Mouse (Mus musculus): ENCODE measurements at regions not wholly inside any gene's neighbourhood (a gene's known extent, or its start where the extent isn't known, plus 50 kb on each side); places are given as distances from the start of the nearest gene placed in this dataset.
A peak's percentile ranks its signal among the peaks of the same experiment; 100 is the strongest.
"Not testable (repeated sequence)": the region's sequence is repeated elsewhere in the genome, so short reads cannot be mapped to it uniquely, and the experiment has no call there.

DNA sequence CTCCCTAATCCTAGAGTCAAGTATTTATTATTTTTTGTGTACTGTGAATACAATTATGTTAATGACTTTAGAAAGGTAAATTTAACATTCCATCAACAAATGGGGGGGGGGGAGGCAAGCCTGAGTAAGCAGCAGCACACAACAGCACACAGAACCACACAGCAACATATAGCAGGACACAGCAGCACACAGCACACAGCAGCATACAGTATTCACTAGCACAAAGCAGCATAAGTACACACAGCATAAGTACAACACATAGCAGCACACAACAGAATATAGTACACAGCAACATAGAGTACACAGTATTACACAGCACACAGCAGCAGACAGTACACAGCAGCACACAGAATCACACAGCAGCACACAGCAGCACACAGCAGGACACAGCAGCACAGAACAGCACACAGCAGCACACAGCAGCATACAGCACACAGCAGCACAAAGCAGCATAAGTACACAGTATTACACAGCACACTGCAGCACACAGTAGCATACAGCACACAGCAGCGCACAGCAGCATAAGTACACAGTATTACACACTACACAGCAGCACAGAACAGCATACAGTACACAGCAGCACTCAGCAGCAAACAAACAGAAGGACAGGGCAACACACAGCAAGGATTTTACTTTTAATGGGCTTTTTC is 605.7 kb downstream of the Tbl1xr1 start:
- DNase-seq: no peak

DNA sequence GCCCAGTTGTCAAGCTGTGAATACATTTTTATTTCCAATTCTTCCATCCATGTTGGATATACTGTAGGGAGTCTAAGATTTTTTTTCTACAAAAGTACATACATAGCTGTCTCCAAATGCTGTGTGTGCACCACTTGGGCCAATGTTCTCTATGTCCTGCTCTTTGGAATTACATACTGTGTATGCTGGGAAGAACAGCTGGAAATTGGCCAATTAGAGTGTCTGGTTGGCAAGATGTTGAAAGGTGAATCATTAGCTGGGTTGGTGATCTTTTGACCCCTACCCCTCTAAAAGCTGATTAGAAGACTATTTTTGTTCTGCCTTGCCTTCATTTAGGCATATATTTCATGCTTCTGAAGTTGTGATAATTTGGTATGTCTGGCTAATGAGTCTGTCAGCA is 622.9 kb downstream of the Tbl1xr1 start:
- no peak for DNase-seq

DNA sequence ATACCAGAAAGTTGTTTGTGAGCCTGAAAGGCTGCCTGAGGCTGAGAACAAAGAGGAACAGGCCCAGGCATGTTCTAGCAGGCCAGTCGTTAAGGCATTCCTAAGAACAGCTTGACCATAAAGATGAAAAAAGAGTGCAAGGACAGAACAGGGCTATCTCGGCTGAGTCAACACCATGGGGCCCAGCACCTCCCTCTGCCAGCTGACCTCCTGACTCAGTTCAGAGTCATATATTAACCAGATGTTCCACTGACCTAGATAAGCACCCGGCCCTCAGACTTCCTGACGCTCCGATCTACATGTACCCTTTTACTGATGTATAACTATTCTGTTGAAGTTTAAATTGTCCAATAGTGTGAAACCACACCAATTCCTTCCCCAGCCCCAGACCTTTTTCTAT is 625.0 kb downstream of the Tbl1xr1 start:
- not testable (repeated sequence) for DNase-seq

DNA sequence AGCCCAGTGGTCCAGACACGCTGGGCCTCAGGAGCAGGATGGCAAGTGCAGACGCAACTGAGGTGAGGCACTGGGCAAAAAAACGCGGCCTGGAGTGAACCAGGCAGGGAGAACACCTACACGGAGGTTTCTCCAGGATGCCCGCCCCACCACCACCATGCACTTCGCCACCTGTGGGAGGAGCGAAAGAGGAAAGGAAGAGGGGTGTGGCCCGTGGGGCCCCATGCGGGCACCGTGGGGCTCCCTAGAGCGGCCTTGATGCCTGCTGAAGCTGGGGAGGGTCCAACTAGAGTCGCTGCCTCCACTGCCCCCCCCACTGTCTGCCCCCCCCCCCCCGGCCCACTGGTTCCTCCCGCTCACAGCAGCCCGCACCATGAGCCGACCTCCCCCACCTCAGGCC is 629.2 kb downstream of the Tbl1xr1 start:
- DNase-seq: no peak

DNA sequence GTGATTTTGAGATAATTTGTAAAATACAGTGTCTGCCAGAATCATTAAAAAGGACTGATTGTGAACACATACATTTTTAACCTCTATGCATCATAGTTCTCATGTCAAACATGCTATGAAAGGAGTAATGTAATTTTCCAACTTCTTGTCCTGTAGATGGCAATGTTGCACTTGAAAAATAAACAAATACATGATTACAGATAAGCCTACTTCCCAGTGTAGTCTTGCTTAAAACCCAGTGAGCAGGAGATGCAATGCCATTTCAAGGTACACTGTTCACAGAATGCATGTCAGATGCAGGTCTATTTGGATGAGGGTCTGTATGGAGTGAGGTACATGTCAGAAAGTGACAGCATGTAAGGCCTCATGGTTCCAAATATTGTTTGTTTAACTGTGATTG is 668.6 kb downstream of the Tbl1xr1 start:
- DNase-seq: peak; percentile 4
